19 mouse cellular contexts compared by ENCODE assay signal in genomic region chr14:57932881-57933443, GRCm38 (mm10). TPM values are rescaled to one million over a fixed set of nuclear protein-coding genes. Genes with fewer than 3 reads are reported as not detected.
DNase-seq lines count a peak whose midpoint lies in the region; ATAC-seq and TF ChIP-seq lines count a peak whose summit lies in the region.
"Had no signal": no experiment of that assay in that cellular context is flagged by ENCODE, and none has a peak within 500 bp of the region (broad histone marks: within the 10 kb centered on the region; RNA-seq: fewer than 3 reads in every experiment).

No protein-coding gene starts in this region.

- H3K4me3 ChIP-seq in intestine, embryonic 16.5 days (ENCODE audit: low read length) = no peak overlapping the region
- H3K4me3 ChIP-seq in liver, postnatal 0 days (ENCODE audit: low read depth, low read length) = no peak overlapping the region
- H3K4me3 ChIP-seq: embryonic facial prominence, embryonic 13.5 days; heart, embryonic 13.5 days; limb, embryonic 15.5 days; midbrain, embryonic 12.5 days had no signal

- intact Hi-C loops in left cerebral cortex, postnatal 10 days (cut with DNase I) = no loop called here

- peak; percentile 81 for ATAC-seq in intestine, embryonic 16.5 days
- peak; percentile 69; the same call in 1 of the 2 replicates for ATAC-seq in liver, postnatal 0 days
- ATAC-seq: hindbrain, postnatal 0 days had no signal

- no peak overlapping the region for H3K9ac ChIP-seq in intestine, embryonic 16.5 days (ENCODE audit: low read depth, low read length)
- H3K9ac ChIP-seq in liver, postnatal 0 days (replicated peaks) = no peak overlapping the region
- H3K9ac ChIP-seq: embryonic facial prominence, embryonic 13.5 days; heart, embryonic 13.5 days; limb, embryonic 15.5 days; midbrain, embryonic 12.5 days had no signal

- TF ChIP-seq CTCF in liver, postnatal 0 days (IDR thresholded peaks at IDR 0.05; ENCODE audit: low read depth) = no peak

- DNase-seq in 416B (ENCODE audit: low read depth) (peak; percentile 81), MEL-GATA-1-ER (ENCODE audit: extremely low read depth, low read depth) (peak; percentile 80)
- no peak for DNase-seq in liver, postnatal 0 days
- no peak for DNase-seq in spleen, postnatal 14 days (ENCODE audit: low spot score in 2 of 2)
- DNase-seq in left cerebral cortex, adult 11 months (ENCODE audit: low spot score) = no peak
- no peak for DNase-seq in left cerebral cortex, postnatal 10 days (ENCODE audit: extremely low spot score in 1 of 2, low spot score in 2 of 2)
- DNase-seq: adrenal gland, postnatal 10 days; cerebellum, adult 8-10 months; gastrocnemius, postnatal 25 days; heart, postnatal 36 days; kidney, postnatal 36 days; layer of hippocampus, adult 9-11 months; lung, postnatal 10 days had no signal

- peak; percentile 47; the same call in 1 of the 2 replicates for TF ChIP-seq EP300 in liver, postnatal 0 days (IDR thresholded peaks at IDR 0.05; ENCODE audit: low read depth)

- H3K4me2 ChIP-seq in intestine, embryonic 16.5 days (ENCODE audit: low read depth, low read length) = no peak overlapping the region
- H3K4me2 ChIP-seq in liver, postnatal 0 days (ENCODE audit: low read depth, low read length) = no peak overlapping the region
- H3K4me2 ChIP-seq: embryonic facial prominence, embryonic 13.5 days; heart, embryonic 13.5 days; limb, embryonic 15.5 days; midbrain, embryonic 12.5 days had no signal

- H3K27me3 ChIP-seq in intestine, embryonic 16.5 days (replicated peaks; ENCODE audit: control insufficient read depth, insufficient read depth, low read length) = no peaks in the 10 kb centered on the region
- H3K27me3 ChIP-seq in liver, postnatal 0 days (ENCODE audit: insufficient read depth, low read length) = no peaks in the 10 kb centered on the region
- H3K27me3 ChIP-seq: embryonic facial prominence, embryonic 13.5 days; heart, embryonic 13.5 days; limb, embryonic 15.5 days; midbrain, embryonic 12.5 days had no signal

- H3K36me3 ChIP-seq in intestine, embryonic 16.5 days (ENCODE audit: control insufficient read depth, insufficient read depth, low read length) = peaks cover 2% of the 10 kb centered on the region
- peaks cover 17% of the 10 kb centered on the region for H3K36me3 ChIP-seq in liver, postnatal 0 days (replicated peaks; ENCODE audit: insufficient read depth, low read length)

- WGBS in intestine, embryonic 16.5 days = 62% methylated on average over 7 of the region's 7 CpGs
- 36% methylated on average over 7 of the region's 7 CpGs for WGBS in liver, postnatal 0 days (ENCODE audit: insufficient replicate concordance)

- no peaks in the 10 kb centered on the region for H3K9me3 ChIP-seq in intestine, embryonic 16.5 days (ENCODE audit: control insufficient read depth, low read length)
- no peaks in the 10 kb centered on the region for H3K9me3 ChIP-seq in liver, postnatal 0 days (ENCODE audit: low read length)
- H3K9me3 ChIP-seq: embryonic facial prominence, embryonic 13.5 days; heart, embryonic 13.5 days; limb, embryonic 15.5 days; midbrain, embryonic 12.5 days had no signal

- no peak overlapping the region for H3K27ac ChIP-seq in intestine, embryonic 16.5 days (ENCODE audit: low read length)
- H3K27ac ChIP-seq in liver, postnatal 0 days (ENCODE audit: low read depth) = no peak overlapping the region
- H3K27ac ChIP-seq: embryonic facial prominence, embryonic 13.5 days; heart, embryonic 13.5 days; hindbrain, postnatal 0 days; limb, embryonic 15.5 days; midbrain, embryonic 12.5 days had no signal

- H3K4me1 ChIP-seq in intestine, embryonic 16.5 days (ENCODE audit: control insufficient read depth, insufficient read depth, low read length) = peaks cover 2% of the 10 kb centered on the region; the same call in 1 of the 2 replicates
- peaks cover 3% of the 10 kb centered on the region for H3K4me1 ChIP-seq in liver, postnatal 0 days (ENCODE audit: insufficient read depth)
- H3K4me1 ChIP-seq: embryonic facial prominence, embryonic 13.5 days; limb, embryonic 15.5 days; midbrain, embryonic 12.5 days had no signal

RNA-seq across cellular contexts. Expression of gene Zdhhc20, which starts 42.9 kb away (rescaled TPM):
- 55.2 and 58.9 TPM in 2 replicates for polyA plus RNA-seq in intestine, embryonic 16.5 days (2015; fragmentation: Nextera tagmentation; extraction: Ambion mirVana)
- polyA plus RNA-seq in liver, postnatal 0 days (2015; fragmentation: Nextera tagmentation; extraction: Ambion mirVana) = 10.0 and 12.9 TPM in 2 replicates
- 10 to 100 TPM; 28.3 to 30.3 TPM for total RNA-seq in left cerebral cortex, postnatal 10 days (2021)

Comparison
In these comparisons a context has a peak if more than half of its experiments do, and no peak if none do; other contexts are left out.
1. DNase-seq: peak in 416B (single experiment) and MEL-GATA-1-ER (single experiment); none in liver, postnatal 0 days (single experiment), spleen, postnatal 14 days (0 of 2), left cerebral cortex, adult 11 months (single experiment) and left cerebral cortex, postnatal 10 days (0 of 2).